Mouse (Mus musculus) neural tube, embryonic 10.5 days (tissue): ENCODE results near the gene Gm12888.
"Not testable (repeated sequence)": the region's sequence is repeated elsewhere in the genome, so short reads cannot be mapped to it uniquely, and the experiment has no call there.

Experiments used
- DNase-seq: peaks from one replicate; pipeline ENCODE4 v3.0.0-alpha.2; 2017; ENCODE audit warnings: low spot score; ENCODE audit errors: extremely low spot score

Gm12888 gene

GRCm38 (mm10) chr4:121324817-121325216 lies at the start of gene Gm12888:
Gene Gm12888 (minus strand): TSS chr4:121324917.
- not testable (repeated sequence) for DNase-seq
